14 mouse cellular contexts compared by ENCODE assay signal in the genomic region with DNA sequence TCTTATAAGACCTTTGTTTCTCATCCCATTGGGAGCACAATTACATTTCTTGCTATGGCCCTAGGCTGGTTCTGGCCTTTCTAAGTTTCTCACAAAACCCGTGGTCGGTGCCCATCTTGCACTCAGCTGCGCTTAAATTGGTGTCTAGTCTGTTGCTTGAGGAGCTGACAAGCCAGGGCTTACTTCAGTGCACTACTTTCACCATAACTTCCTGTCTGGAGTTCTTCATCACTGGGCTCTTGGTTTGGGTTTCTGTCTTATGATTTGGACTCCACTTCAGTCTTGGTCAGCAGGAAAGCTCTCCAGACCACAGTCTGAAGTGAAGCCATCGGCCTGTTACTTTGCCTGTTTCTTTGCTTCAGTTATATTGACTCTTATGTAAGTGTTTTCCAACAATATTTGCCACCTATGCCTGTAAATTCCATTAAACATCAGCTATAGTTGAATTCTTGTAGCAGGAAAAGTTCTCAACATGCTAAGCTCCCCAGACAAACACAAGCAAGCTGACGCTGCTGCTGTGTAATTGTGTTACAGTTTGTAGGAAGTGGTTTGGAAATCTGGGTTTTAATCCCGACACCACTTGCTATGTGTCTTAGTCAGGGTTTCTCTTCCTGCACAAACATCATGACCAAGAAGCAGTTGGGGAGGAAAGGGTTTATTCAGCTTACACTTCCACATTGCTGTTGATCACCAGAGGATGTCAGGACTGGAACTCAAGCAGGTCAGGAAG.
"Had no signal": no experiment of that assay in that cellular context is flagged by ENCODE, and none has a peak within 500 bp of the region (broad histone marks: within the 10 kb centered on the region; RNA-seq: fewer than 3 reads in every experiment).

No protein-coding gene starts in this region.

- H3K36me3 ChIP-seq: liver, embryonic 13.5 days; lung, embryonic 15.5 days; neural tube, embryonic 12.5 days had no signal

- H3K27ac ChIP-seq: left cerebral cortex, adult 2 months; limb, embryonic 10.5 days; liver, embryonic 13.5 days; lung, embryonic 15.5 days; midbrain, embryonic 10.5 days; neural tube, embryonic 12.5 days had no signal

- DNase-seq: kidney, adult 18-20 months; kidney, postnatal 10 days; kidney, postnatal 4 days; liver, embryonic 13.5 days; liver, postnatal 0 days; lung, postnatal 14 days; midbrain, embryonic 14.5 days; thymus, adult 18-20 months; thymus, postnatal 25 days had no signal

- H3K4me3 ChIP-seq: left cerebral cortex, adult 2 months; limb, embryonic 10.5 days; liver, embryonic 13.5 days; lung, embryonic 15.5 days; midbrain, embryonic 10.5 days; neural tube, embryonic 12.5 days had no signal
